Mouse (Mus musculus): Measurements from ENCODE around the gene Mfap3. TPM values are rescaled to one million over a fixed set of nuclear protein-coding genes. Genes with fewer than 3 reads are reported as not detected.
A peak's percentile ranks its signal among the peaks of the same experiment; 100 is the strongest.

The Mfap3 gene
- total RNA-seq, 2 experiments from 2014 or later = 26.8 to 34.9 TPM

DNA sequence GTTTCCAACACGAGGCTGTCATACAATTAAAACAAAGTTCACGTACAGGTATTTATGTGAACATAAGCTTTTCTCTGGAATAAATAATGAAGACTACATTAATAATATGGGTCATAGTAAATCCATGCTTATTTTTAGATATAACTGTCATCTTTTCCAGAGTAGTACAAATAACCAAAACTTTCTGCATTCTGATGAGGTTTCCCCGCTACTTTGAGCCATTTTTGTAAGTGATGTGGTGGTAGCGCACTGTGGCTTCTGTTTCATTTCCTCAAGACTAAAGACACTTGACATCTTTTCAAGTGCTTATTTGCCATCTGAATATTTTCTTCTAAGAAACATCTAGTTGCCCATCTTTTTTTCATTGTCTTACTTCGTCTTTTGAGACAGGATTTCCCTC lies 3.2 kb upstream of the Mfap3 start:
- no peak overlapping the region for H3K4me3 ChIP-seq
- no peak overlapping the region for H3K27ac ChIP-seq
- TF ChIP-seq CTCF (conservative IDR thresholded peaks at IDR 0.05) = no peak
- DNase-seq (ENCODE audit: low spot score in 2 of 2) = no peak

DNA sequence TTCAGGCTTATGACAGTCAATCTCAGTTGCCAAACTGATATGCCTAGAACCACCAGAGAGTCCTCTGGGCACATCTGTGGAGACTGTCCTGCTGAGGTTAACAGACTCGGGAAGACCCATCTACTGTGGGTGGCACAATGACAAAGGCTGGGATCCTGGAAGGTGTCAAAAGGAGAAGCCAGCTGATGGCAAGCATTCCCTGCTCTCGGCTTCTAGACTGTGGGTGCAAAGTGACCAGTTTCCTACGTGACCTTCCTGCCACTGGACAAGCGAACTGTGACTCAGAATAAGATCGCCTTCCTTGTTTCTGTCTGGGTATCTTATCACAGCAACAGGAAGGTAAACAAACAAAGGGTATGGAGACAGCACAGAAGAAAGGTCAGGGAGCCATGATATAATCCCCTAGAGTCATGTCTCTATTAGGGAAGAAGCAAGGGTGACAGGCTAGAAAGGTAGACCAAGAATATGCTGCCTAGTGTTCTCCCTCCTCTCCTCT lies 1.5 kb upstream of the Mfap3 start:
- TF ChIP-seq CTCF (conservative IDR thresholded peaks at IDR 0.05) = no peak
- Histone ChIP-seq H3K4me3 (peak overlapping the region; percentile 4; the same call in 1 of the 2 replicates), H3K27ac (no peak overlapping the region)
- DNase-seq (ENCODE audit: low spot score in 2 of 2) = no peak

DNA sequence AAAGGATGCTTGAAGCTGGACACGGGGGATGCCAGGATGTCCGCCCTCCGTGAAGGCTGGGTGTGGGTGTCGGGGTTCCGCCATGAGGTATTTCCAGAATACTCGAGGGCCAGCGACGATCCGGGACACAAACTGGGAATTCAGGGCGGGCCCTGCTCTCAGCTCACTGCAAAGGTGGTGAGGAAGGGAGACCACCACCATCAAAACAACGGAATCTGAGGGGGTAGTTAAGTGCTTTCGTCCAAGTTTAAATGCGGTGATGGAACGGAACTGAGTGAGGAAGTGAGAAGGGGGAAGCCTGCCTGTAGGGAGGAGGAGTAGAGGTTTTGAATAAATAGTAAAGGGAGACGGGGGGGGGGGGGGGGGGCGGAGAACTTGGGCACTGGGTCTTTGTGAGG lies 286 bp downstream of the Mfap3 start:
- TF ChIP-seq CTCF (conservative IDR thresholded peaks at IDR 0.05) = no peak
- no peak for DNase-seq (ENCODE audit: low spot score in 2 of 2)
- H3K4me3 ChIP-seq = peak overlapping the region; percentile 93
- H3K27ac ChIP-seq = peak overlapping the region; percentile 91

DNA sequence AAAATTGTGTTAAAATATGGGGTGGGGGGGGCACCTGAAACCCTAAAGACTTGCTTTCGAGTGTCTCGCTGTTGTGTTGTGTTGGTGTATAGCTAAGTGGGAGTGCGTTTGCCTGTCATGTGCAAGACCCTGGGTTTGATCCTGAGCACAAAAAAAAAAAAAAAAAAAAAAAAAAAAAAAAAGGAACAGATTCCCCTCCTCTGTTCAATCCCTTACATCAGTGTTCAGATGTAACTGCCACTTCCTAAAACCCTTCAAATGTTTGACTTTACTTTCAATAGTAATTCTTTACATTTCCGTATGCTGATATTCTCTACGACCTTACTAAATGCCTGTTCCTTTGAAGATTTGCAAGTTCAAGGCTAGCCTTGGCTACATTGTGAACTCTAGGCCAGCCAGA lies 840 bp downstream of the Mfap3 start:
- TF ChIP-seq CTCF (conservative IDR thresholded peaks at IDR 0.05) = no peak
- H3K27ac ChIP-seq = peak overlapping the region; percentile 91
- DNase-seq (ENCODE audit: low spot score in 2 of 2) = no peak
- H3K4me3 ChIP-seq = peak overlapping the region; percentile 93

DNA sequence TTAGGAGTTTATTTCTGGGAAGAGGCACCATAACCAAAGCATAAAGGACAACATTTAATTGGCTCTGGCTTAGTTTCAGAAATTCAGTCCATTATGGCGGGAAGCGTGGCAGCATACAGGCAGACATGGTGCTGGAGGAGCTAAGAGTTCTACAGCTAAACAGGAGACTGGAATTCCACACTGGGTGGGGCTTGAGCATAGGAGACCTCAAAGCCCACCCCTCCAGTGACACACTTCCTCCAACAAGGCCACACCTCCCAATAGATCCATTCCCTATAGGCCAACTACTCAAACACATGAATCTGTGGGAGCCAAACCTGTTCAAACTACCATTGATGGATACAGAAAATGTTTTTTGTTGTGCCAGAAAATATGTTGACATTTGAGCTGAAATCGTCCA lies 2.7 kb downstream of the Mfap3 start:
- no peak for TF ChIP-seq CTCF (conservative IDR thresholded peaks at IDR 0.05)
- Histone ChIP-seq H3K4me3 (no peak overlapping the region; the same call in 1 of the 2 replicates), H3K27ac (peak overlapping the region; percentile 91)
- no peak for DNase-seq (ENCODE audit: low spot score in 2 of 2)

DNA sequence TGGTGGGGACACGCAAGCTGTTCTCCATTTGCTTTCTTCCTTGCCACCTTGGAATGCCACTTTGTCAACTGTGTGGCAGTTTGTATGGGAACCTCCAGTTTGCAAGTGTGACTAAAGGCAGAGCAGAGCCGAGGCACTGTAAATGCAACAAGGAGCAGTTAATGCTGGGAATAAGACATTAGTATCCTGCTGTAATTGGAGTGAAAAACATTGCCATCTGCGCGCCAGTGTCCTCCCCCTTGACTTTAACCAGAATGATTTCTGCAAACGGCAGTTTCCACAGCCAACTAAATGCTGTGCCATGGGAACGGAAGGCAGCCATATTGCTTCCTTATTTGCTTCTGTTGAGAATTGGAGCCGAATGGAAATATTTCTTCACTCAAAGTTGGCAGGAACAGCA lies 3.6 kb downstream of the Mfap3 start:
- DNase-seq (ENCODE audit: low spot score in 2 of 2) = peak; percentile 71 to 87
- no peak for TF ChIP-seq CTCF (conservative IDR thresholded peaks at IDR 0.05)
- Histone ChIP-seq H3K4me3 (peak overlapping the region; percentile 34; the same call in 1 of the 2 replicates), H3K27ac (peak overlapping the region; percentile 91)

DNA sequence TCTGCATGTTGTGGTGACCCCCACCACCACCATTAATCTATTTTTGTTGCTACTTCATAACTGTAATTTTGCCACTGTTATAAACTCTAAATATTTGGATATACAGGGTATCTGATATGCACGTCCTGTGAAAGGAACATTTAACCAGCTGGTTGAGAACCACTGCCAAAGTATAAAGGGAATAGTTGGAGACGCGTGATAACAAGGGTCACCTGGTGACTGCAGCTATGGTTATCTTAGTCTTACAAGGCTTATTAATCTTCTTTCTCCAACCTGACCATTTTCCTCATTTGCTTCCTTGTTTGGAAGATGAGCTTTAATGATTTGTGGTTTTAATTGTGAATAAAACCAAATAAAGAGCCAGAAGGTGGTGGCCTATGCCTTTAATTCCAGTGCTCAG lies 5.0 kb downstream of the Mfap3 start:
- DNase-seq (ENCODE audit: low spot score in 2 of 2) = no peak
- peak overlapping the region; percentile 91 for H3K27ac ChIP-seq
- TF ChIP-seq CTCF (conservative IDR thresholded peaks at IDR 0.05) = no peak
- H3K4me3 ChIP-seq = no peak overlapping the region

DNA sequence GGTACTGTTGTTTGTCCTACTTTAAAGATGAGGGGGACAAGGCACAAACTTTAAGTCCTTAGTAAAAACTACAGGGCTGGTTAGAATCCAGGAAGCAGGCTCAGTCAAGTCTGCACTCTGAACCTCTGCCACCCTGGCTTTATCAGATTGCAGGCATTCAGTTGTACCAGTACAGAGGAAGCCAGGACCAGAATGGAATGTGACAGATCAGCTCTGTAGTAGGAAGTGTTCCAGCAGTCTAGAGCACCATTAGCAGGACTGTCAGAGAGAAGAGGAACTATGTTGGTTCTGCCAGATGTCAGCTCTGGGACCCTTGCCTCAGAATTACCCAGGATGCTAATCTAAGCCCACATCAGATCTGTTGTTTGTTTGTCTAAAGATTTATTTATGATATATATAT lies 6.1 kb downstream of the Mfap3 start:
- no peak for TF ChIP-seq CTCF (conservative IDR thresholded peaks at IDR 0.05)
- Histone ChIP-seq H3K27ac (peak overlapping the region; percentile 91; the same call in 1 of the 2 replicates), H3K4me3 (no peak overlapping the region)
- DNase-seq (ENCODE audit: low spot score in 2 of 2) = no peak

DNA sequence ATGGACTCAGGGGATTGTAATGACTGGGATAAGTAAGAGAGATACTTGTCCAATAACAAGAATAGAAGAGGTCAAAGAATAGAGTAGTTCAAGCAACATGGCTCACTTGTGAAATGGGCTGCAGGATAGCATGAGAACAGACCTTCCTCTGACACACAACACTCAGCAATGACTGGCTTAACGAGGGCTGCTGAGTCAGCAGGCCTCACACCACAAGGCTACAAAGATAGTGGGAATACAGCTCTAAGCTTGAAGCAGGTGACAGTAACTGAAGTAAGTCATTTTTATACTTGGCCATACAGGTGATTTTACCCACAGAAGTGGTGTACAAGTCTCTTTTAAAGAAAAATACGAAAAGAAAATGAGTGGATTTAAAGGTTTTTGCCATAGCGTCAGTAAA lies 7.4 kb downstream of the Mfap3 start:
- TF ChIP-seq CTCF (conservative IDR thresholded peaks at IDR 0.05) = no peak
- H3K27ac ChIP-seq = no peak overlapping the region
- no peak for DNase-seq (ENCODE audit: low spot score in 2 of 2)
- H3K4me3 ChIP-seq = no peak overlapping the region

DNA sequence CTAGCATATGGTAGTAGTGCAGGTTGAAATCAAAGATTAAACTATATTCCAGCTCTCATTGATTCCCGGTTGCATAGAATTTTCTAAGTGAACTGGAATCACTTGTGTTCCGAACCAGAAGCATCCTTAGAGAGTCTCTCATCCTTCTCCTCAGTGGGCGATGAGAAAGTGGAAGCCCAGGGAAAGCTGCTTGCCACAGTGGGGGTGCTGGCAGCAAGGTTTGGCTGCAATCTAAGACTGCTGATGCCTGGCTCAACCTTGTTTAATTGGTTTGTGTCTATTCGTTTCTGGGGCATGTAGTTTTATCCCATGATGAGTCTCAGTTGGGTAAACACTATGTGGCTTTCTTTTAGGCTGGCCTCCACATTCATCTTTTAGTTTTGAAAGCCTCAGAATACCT lies 9.0 kb downstream of the Mfap3 start:
- Histone ChIP-seq H3K4me3 (no peak overlapping the region), H3K27ac (no peak overlapping the region)
- DNase-seq (ENCODE audit: low spot score in 2 of 2) = no peak
- no peak for TF ChIP-seq CTCF (conservative IDR thresholded peaks at IDR 0.05)

DNA sequence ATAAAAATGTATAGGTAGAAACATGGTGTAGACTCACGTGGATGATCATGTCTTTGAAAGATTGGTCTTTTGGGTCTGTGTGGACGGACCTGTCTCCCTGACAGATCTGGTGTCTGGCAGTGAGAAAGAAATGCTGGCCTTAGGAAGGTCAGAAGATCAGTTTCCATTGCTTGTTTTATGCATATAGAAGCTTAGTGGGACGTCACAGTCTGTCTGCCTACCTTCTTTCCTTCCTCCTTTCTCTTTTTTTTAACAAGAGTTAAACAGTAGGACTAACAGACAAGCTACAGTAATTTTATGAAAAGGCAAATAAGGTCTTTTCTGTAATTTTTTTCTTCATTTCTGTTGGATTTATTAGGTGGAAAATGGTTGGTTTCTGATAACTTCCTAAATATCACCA lies 10.6 kb downstream of the Mfap3 start:
- no peak for DNase-seq (ENCODE audit: low spot score in 2 of 2)
- TF ChIP-seq CTCF (conservative IDR thresholded peaks at IDR 0.05) = no peak

DNA sequence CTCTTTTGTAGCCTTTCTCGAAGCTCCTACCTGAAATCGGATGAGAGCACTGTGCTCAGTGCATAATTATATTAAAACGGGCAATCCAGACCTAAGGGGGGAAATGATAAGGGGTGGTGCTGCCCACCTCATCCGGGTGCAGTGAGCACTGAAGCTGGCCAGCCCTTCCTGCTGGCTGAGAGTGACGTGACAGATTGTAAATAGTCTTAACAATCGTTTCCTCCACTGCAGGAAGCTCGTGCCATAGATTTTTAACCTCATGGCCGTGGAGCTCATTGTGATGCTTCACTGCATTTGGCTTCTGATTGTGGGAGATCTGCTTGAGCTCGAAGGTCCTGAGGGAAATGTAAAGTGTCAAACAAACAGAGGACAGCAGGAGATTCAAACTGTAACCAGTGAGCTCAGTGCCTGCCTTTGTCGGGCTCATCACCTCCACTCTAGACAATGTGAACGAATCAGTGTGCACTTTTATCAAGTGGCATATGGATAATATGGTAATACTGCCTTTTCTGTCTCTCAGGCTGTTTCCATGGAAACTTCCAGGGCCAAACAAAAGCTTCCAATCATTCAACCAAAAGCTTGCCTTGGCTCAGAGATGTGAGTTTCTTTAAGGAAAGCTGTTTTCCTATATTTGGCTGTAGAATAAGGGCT lies 13.0 kb downstream of the Mfap3 start:
- no peak overlapping the region for H3K4me3 ChIP-seq
- DNase-seq (ENCODE audit: low spot score in 2 of 2) = peak in 1 of 2 experiments; percentile 42
- peak overlapping the region; percentile 12; the same call in 1 of the 2 replicates for H3K27ac ChIP-seq
- no peak for TF ChIP-seq CTCF (conservative IDR thresholded peaks at IDR 0.05)

More for the DNA sequence above, 10.6 kb downstream of the Mfap3 start:
- no peak overlapping the region for H3K4me3 ChIP-seq
- H3K27ac ChIP-seq = no peak overlapping the region

DNA sequence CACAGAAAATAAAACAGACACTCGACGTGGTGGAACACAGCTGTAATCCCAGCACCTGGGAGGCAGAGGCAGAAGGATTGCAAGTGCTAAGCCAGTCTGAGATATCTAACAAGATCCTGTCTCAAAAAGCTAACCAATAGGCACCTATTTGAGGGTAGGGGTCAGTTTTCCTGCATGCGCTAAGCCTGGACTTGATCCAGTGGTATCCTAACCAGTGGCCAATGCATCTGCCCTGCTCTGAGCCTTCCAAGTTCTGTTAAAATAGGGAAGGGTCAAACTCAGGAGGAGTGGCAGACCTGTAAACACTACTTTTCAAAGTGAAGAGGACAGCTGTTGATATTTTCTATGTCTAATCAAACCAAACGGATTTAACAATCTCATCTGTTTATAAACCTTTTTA lies 13.8 kb downstream of the Mfap3 start:
- TF ChIP-seq CTCF (conservative IDR thresholded peaks at IDR 0.05) = no peak
- Histone ChIP-seq H3K4me3 (no peak overlapping the region), H3K27ac (no peak overlapping the region)
- no peak for DNase-seq (ENCODE audit: low spot score in 2 of 2)

DNA sequence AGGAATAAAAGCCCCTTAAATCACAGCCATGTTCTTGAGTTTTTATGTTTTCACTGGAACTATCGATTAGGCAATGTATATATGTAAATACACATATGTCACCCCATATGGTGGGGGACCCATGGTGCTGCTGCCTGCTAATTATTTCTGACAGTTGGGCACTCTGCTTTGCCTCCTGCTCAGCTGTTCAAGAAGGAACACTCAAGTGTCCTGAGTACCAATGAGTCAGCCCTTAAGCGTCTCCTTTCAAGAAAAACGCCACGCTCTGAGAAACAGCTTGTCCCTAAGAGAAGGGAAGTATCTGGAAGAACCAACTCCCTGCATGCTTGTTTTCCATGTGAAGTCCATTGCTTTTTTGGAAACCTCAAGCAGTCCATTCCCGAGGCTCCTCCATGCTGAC lies 17.4 kb downstream of the Mfap3 start:
- H3K27ac ChIP-seq = no peak overlapping the region
- DNase-seq (ENCODE audit: low spot score in 2 of 2) = no peak
- no peak for TF ChIP-seq CTCF (conservative IDR thresholded peaks at IDR 0.05)
- no peak overlapping the region for H3K4me3 ChIP-seq
